Mouse (Mus musculus) embryonic fibroblast, embryonic 13.5 days (primary cell): Measurements from ENCODE around the gene Cd247.

Source experiments
- CTCF ChIP-seq: IDR thresholded peaks from 2 replicates; pipeline ENCODE4 v1.5.1; 2011; ENCODE audit warnings: mild to moderate bottlenecking, control low read depth, low read length, moderate library complexity, borderline replicate concordance; ENCODE audit not compliant: insufficient read depth
- POLR2A ChIP-seq: IDR thresholded peaks from 2 replicates; pipeline ENCODE4 v1.6.1; 2011; ENCODE audit warnings: low read depth, mild to moderate bottlenecking, control low read depth, low read length, moderate library complexity

DNA sequence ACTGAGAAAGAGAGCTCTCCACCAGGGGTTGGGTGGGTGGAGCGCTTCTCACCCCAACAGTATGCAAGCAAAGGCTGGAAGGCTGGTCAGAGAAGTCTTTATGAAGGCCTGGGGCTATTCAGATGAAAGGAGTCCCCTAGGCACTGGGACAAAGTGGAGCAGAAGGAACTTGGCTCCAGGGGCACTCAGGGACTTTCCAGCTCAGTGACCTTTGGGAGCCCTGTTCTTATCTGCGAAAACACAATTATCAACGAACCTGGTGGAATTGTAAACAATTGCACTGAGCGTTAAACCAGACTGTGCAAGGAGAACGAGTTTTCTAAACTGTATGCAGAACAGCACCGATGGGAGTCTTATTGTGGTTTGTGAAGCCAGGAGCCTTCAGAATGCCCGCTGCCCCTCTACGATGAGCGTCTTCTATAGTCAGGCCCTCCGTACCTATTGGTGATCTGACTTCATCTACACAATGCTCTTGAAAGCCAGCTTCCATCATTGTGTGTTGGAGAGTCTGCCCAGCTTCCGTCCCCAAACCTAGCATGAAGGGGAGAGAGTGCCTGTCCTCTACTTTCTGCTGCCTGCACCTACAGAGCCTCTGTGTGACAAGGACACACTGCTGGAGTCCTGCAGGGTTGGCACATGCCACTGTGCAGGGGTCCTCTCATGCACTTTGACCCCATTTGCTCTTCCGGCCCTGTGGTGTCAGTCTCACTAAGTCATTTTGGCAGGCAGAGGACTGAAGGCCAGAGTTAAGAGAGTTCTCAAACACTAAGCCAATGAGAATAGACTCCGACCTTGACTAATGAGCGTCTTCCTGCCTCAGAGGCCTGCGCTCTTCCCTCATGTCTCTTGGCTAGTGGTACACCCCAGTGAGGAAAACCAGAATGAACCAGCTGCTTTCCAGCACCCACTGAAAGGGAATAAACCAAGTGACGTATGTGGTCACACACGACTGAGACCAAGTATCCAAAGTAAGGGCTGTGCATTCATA, 61.3 kb downstream of the Cd247 start:
- no peak for TF ChIP-seq CTCF
- TF ChIP-seq POLR2A, result no peak
